Mouse (Mus musculus) stomach, embryonic 14.5 days (tissue): Measurements from ENCODE around the gene Slc8a1. TPM values are rescaled to one million over a fixed set of nuclear protein-coding genes. Genes with fewer than 3 reads are reported as not detected.

Experiments used
- ATAC-seq: fragments of 200-750 bp; cut with Nextera tagmentation; 2 replicates; pipeline ENCODE4 v1.8.0; 2017; ENCODE audit warnings: low read depth, moderate TSS enrichment; ENCODE audit not compliant: insufficient number of reproducible peaks, insufficient read depth, low FRiP score
- H3K27ac ChIP-seq: fragments of 300-500 bp; sonication (generic); 2 replicates; pipeline ENCODE4 v1.5.1; 2014; ENCODE audit warnings: mild to moderate bottlenecking, low read length, moderate library complexity, mixed read lengths
- H3K27me3 ChIP-seq: fragments of 300-500 bp; sonication (generic); 2 replicates; pipeline ENCODE4 v1.6.1; 2014; ENCODE audit warnings: low read length, control low read depth, mixed read lengths; ENCODE audit not compliant: control insufficient read depth, insufficient read depth
- H3K36me3 ChIP-seq: fragments of 300-500 bp; sonication (generic); 2 replicates; pipeline ENCODE4 v1.6.1; 2014; ENCODE audit warnings: mild to moderate bottlenecking, control low read depth, low read length, moderate library complexity, mixed read lengths; ENCODE audit not compliant: control insufficient read depth, insufficient read depth
- H3K4me1 ChIP-seq: fragments of 300-500 bp; sonication (generic); 2 replicates; pipeline ENCODE4 v1.6.1; 2014; ENCODE audit warnings: low read length, control low read depth, mixed read lengths; ENCODE audit not compliant: control insufficient read depth, insufficient read depth
- H3K4me2 ChIP-seq: fragments of 300-500 bp; sonication (generic); replicated peaks from 2 replicates; pipeline ENCODE4 v1.6.1; 2014; ENCODE audit warnings: low read depth, low read length, control low read depth
- H3K4me3 ChIP-seq: fragments of 300-500 bp; sonication (generic); 2 replicates; pipeline ENCODE4 v1.5.1; 2014; ENCODE audit warnings: low read depth, low read length, control low read depth
- H3K9ac ChIP-seq: fragments of 300-500 bp; sonication (generic); replicated peaks from 2 replicates; pipeline ENCODE4 v1.6.1; 2014; ENCODE audit warnings: low read depth, mild to moderate bottlenecking, control low read depth, low read length, moderate library complexity, mixed read lengths
- H3K9me3 ChIP-seq: fragments of 300-500 bp; sonication (generic); 2 replicates; pipeline ENCODE4 v1.6.1; 2016; ENCODE audit warnings: low read depth, low read length, control low read depth; ENCODE audit not compliant: control insufficient read depth
- WGBS: fragments of 180-500 bp; shearing (Covaris S2); extraction: QIAGEN DNeasy Blood & Tissue Kit; methylation state at CpG from one replicate; pipeline ENCODE4 v1.1.7; 2014; 5-methylcytosine and 5-hydroxymethylcytosine counted together
- polyA plus RNA-seq: library from polyadenylated mRNA; unstranded; fragments of >200 nt; fragmentation: Nextera tagmentation; extraction: Ambion mirVana; gene quantifications from 2 replicates; pipeline ENCODE4 v1.2.1, GENCODE M21; 2014

Slc8a1 gene
- 21.1 and 24.5 TPM in 2 replicates for polyA plus RNA-seq

DNA sequence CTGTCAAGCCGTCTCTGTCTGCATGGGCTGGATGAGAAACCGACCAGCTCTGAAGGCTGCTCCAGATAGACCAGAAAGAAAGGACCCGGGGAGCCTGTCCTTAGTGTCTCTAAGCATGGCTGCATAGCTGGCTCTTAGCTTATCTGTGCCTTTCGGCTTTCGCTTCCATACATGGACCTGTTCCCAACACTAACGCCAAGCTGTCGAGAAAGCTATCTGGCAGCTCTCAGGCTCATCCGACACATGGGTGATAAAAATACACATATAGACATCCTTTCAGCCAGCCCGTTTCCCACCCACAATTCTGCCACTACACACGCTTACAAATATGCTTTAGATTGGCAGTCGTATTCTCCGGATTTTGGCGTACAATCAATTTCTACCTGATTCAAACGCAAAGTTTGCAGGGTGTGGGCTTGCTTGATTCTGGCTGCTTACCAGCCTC lies at the start of gene Slc8a1:
Slc8a1 (minus strand) TSS at position 67 of the 445 bp plus-strand sequence.
- Histone ChIP-seq H3K4me3 (no peak within 1 kb of the TSS), H3K4me1 (no peaks in the 10 kb centered on the region), H3K9ac (no peak within 1 kb of the TSS), H3K9me3 (no peaks in the 10 kb centered on the region), H3K4me2 (no peak within 1 kb of the TSS), H3K27ac (no peak within 1 kb of the TSS), H3K27me3 (no peaks in the 10 kb centered on the region), H3K36me3 (no peaks in the 10 kb centered on the region)
- ATAC-seq, result no peak
- WGBS, result 82% methylated on average over 14 of the region's 14 CpGs

DNA sequence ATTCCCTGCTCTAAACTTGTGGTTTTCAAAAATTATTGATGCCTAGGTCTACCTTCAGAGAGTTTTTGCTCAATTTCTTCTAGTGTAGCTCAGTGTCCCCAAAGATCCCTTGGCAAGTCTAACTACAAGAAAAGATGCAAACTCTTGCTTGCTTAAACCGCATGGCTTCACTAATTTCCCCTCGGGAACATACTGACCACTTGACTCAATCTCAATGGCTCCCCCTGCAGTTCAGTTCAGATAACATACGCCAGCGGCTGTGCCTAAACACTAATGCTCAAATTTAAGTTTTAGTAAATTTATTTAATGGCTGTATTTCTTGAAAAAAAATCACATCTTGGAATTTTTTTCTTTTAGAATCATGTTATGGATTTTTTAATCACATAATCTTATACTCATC lies 49.2 kb upstream of the Slc8a1 start:
- no peaks in the 10 kb centered on the region for H3K9me3 ChIP-seq
- H3K4me3 ChIP-seq, result no peak overlapping the region
- H3K36me3 ChIP-seq, result no peaks in the 10 kb centered on the region
- ATAC-seq, result no peak
- WGBS, result 46% methylated on average over 4 of the region's 4 CpGs
- H3K9ac ChIP-seq, result no peak overlapping the region
- no peak overlapping the region for H3K27ac ChIP-seq
- no peaks in the 10 kb centered on the region for H3K27me3 ChIP-seq
- H3K4me1 ChIP-seq, result no peaks in the 10 kb centered on the region
- H3K4me2 ChIP-seq, result no peak overlapping the region

DNA sequence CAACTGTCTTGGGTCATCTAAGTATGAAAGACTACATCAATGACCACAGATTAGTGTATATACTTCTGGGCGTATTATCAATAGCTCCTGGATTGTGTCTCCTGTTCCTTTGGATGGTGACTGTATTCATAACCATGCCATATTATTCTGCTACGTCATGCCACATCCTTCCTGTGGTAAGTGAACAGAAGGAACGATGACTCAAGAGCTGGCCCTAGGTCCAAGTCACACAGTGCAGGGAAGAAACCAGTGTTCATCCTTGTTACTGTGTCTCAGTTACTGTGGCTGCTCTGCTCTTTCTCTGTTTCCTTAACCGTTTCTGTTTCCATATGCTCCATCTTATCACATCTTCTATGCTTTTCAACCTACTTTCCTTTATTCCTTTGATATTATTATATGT lies 44.1 kb upstream of the Slc8a1 start:
- Histone ChIP-seq H3K9me3 (no peaks in the 10 kb centered on the region), H3K27me3 (no peaks in the 10 kb centered on the region), H3K4me3 (no peak overlapping the region), H3K4me1 (no peaks in the 10 kb centered on the region), H3K36me3 (no peaks in the 10 kb centered on the region), H3K9ac (no peak overlapping the region), H3K4me2 (no peak overlapping the region), H3K27ac (no peak overlapping the region)
- ATAC-seq, result no peak
- 92% methylated on average over 4 of the region's 4 CpGs for WGBS

DNA sequence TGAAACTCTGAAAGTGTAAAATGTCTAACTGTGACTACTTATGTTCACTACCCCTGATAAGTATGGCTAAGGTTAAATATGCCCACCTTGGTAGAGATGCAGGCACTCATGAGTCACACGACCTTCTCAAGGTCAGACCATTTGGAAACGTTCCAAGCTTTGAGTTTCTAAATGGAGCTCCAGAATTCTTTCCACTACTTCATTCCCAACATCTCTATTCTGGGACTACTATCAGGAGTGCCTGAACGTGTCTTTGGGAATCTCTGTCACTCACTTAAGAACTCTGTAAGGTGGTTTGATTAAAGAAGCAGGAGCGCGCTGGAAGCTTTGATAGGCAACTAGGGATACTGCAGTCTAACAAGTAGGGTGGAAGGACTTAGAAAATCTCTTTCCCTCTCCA lies 43.3 kb upstream of the Slc8a1 start:
- no peak overlapping the region for H3K4me3 ChIP-seq
- 73% methylated on average over 5 of the region's 5 CpGs for WGBS
- ATAC-seq, result no peak

DNA sequence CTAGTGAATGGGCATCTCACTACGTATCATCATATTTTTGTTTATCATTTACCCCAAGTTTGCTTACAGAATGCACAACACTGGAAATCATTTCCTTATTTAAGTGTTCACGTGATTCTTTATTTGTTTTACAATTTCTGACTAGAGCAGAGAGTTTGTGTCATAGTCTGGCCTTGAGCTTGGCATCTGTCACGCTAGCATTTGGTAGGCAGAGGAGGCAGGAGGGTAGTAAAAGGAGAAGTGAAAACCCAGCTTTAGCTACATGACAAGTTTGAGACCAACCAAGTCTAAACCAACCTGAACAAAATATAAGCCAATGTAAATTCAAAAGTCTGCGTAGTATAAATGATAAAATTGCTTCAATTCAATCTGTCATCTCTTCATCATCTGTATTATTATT lies 41.7 kb upstream of the Slc8a1 start:
- Histone ChIP-seq H3K4me2 (no peak overlapping the region), H3K4me1 (no peaks in the 10 kb centered on the region), H3K9me3 (no peaks in the 10 kb centered on the region), H3K27ac (no peak overlapping the region), H3K27me3 (no peaks in the 10 kb centered on the region), H3K36me3 (no peaks in the 10 kb centered on the region), H3K9ac (no peak overlapping the region), H3K4me3 (no peak overlapping the region)
- ATAC-seq, result no peak
- WGBS, result 78% methylated on average over 4 of the region's 4 CpGs

More for the DNA sequence above, 43.3 kb upstream of the Slc8a1 start:
- Histone ChIP-seq H3K4me1 (no peaks in the 10 kb centered on the region), H3K36me3 (no peaks in the 10 kb centered on the region), H3K4me2 (no peak overlapping the region), H3K27ac (no peak overlapping the region), H3K27me3 (no peaks in the 10 kb centered on the region), H3K9me3 (no peaks in the 10 kb centered on the region), H3K9ac (no peak overlapping the region)

DNA sequence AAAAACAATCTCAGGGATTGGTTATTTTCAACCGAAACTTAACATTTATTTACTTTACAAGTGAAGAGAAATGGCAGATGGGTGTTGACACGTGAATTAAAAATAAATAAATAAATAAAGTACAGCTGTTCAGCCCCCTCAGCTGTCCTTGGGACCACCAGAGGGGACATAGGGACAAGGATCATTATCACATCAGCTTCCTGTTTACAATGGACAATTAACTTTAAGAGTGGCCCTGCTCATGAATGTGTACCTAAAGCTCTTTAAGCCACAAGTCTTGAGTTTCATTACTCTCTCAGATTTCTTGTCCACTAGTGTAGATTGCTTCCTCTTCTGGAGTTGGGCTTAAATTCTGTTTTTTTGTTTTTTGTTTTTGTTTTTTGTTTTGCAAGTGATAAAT lies 12.5 kb upstream of the Slc8a1 start:
- Histone ChIP-seq H3K4me1 (no peaks in the 10 kb centered on the region), H3K27me3 (no peaks in the 10 kb centered on the region), H3K4me3 (no peak overlapping the region), H3K4me2 (no peak overlapping the region), H3K9ac (no peak overlapping the region), H3K36me3 (no peaks in the 10 kb centered on the region), H3K9me3 (no peaks in the 10 kb centered on the region), H3K27ac (no peak overlapping the region)
- 50% methylated on average over 2 of the region's 2 CpGs for WGBS
- no peak for ATAC-seq

DNA sequence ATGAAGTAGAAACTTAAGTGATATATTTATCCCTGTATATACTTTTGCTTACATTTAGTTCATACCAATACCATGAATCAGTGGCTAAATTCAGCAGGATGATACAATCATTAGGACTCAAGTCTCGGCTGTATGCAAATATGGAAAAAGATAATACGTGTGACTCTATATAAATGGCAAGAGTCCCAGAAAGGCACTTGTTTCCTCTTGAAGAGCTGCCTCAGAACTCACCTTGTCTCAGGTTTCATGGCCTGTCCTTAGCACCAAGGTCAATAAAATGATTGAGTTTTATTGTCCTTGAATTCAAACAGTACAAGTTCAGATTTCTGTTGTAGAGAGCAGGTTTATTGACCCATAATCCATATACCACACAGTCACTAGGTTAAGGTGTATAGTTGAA lies 4.9 kb upstream of the Slc8a1 start:
- WGBS, result 47% methylated on average over 2 of the region's 2 CpGs
- no peaks in the 10 kb centered on the region for H3K9me3 ChIP-seq
- H3K36me3 ChIP-seq, result no peaks in the 10 kb centered on the region
- no peak overlapping the region for H3K27ac ChIP-seq
- H3K27me3 ChIP-seq, result no peaks in the 10 kb centered on the region
- H3K4me1 ChIP-seq, result no peaks in the 10 kb centered on the region
- H3K4me3 ChIP-seq, result no peak overlapping the region
- no peak for ATAC-seq
- H3K9ac ChIP-seq, result no peak overlapping the region
- no peak overlapping the region for H3K4me2 ChIP-seq

DNA sequence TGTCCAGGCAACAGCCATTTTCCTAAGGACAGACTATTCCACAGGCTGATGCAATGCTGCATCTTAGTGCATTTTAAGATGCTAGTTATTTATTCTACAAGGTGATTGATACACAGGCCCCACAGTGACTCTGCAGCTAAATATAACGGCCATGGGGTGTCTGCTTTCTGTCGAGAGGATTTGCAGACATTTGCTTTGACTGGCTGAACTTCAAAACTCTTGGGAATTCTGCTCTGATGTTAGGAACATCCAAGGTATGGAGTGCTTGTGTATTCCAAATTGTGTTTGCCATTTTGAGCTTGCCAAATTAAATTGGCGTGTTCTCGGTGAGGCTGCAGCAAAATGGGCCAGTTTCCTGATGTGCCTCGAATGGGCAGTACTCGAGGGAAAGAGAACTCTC lies 2.4 kb upstream of the Slc8a1 start:
- no peak overlapping the region for H3K4me2 ChIP-seq
- H3K4me3 ChIP-seq, result no peak overlapping the region
- no peaks in the 10 kb centered on the region for H3K9me3 ChIP-seq
- no peaks in the 10 kb centered on the region for H3K36me3 ChIP-seq
- ATAC-seq, result no peak
- 38% methylated on average over 6 of the region's 6 CpGs for WGBS
- peak overlapping the region; percentile 33; the same call in 1 of the 2 replicates for H3K27ac ChIP-seq
- H3K9ac ChIP-seq, result no peak overlapping the region
- H3K27me3 ChIP-seq, result no peaks in the 10 kb centered on the region
- no peaks in the 10 kb centered on the region for H3K4me1 ChIP-seq

DNA sequence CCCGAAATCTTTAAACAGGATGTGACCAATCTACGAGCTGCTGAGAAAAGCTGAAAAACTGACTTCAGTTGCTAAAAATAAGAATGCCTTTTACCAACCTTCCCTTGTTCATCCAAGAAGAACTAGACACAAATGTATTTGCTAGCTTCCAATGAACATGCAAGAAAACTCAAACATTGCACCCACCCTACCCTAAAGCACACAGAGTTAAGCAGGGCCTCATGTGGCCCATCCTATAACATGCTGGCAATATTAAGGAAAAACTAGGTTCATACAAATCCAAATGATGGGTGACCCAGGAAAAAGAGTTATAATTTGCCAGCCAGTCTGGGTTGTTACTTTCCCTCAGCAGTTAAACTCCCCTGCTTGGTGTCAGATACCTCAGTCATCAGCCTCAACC lies 398 bp downstream of the Slc8a1 start:
- H3K36me3 ChIP-seq, result no peaks in the 10 kb centered on the region
- no peaks in the 10 kb centered on the region for H3K4me1 ChIP-seq
- H3K4me3 ChIP-seq, result no peak overlapping the region
- no peak overlapping the region for H3K4me2 ChIP-seq
- H3K9me3 ChIP-seq, result no peaks in the 10 kb centered on the region
- 78% methylated on average over 2 of the region's 2 CpGs for WGBS
- no peak overlapping the region for H3K9ac ChIP-seq
- H3K27me3 ChIP-seq, result no peaks in the 10 kb centered on the region
- no peak for ATAC-seq
- no peak overlapping the region for H3K27ac ChIP-seq
